Mouse (Mus musculus): ENCODE measurements around the gene Vapb. TPM values are rescaled to one million over a fixed set of nuclear protein-coding genes. Genes with fewer than 3 reads are reported as not detected.
"Not testable (repeated sequence)": the region's sequence is repeated elsewhere in the genome, so short reads cannot be mapped to it uniquely, and the experiment has no call there.

The Vapb gene
- polyA plus RNA-seq, 1 experiment from 2014 or later = 20.3 TPM

- no peak overlapping the region for H3K9ac ChIP-seq (replicated peaks; ENCODE audit: low read depth, low read length)
- WGBS = 54% methylated on average over 6 of the region's 6 CpGs
- H3K9me3 ChIP-seq (ENCODE audit: control insufficient read depth, low read length) = no peaks in the 10 kb centered on the region
- H3K4me3 ChIP-seq (replicated peaks; ENCODE audit: low read length) = no peak overlapping the region
- H3K36me3 ChIP-seq (ENCODE audit: control insufficient read depth, insufficient read depth) = no peaks in the 10 kb centered on the region
- no peak overlapping the region for H3K27ac ChIP-seq (ENCODE audit: low read length)
- no peaks in the 10 kb centered on the region for H3K27me3 ChIP-seq (replicated peaks; ENCODE audit: control insufficient read depth, insufficient read depth, low read length)
- H3K4me2 ChIP-seq (ENCODE audit: low read length) = no peak overlapping the region
- peak; percentile 59; the same call in 1 of the 2 replicates for ATAC-seq
- 0 out of 2 replicates have a peak, but pooled peaks cover 7% of the 10 kb centered on the region for H3K4me1 ChIP-seq (replicated peaks; ENCODE audit: control insufficient read depth, insufficient read depth, low read length)
These were observed 27.1 kb upstream of the Vapb start for GRCm38 (mm10) chr2:173710193-173710592.

DNA sequence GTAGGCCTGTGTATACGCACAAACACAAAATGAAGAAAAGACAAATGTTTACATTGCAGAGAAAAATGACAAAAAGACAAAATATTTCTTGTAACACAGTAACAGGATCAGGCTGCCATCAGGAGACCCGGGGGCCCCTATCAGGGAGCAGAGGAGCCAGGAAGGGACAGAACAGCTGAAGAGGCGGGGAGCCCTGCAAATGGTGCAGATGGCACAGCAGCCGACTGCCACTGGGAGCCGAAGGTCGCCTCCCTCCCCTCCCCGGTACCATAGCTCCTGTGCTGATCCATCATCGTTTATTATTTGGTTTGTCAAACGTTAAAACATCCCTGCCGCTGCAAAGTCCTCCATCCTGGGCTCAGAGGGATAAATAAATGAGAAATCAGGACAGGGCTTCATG, 24.7 kb upstream of the Vapb start:
- Histone ChIP-seq H3K4me2 (ENCODE audit: low read length) (no peak overlapping the region), H3K27me3 (replicated peaks; ENCODE audit: control insufficient read depth, insufficient read depth, low read length) (no peaks in the 10 kb centered on the region), H3K27ac (ENCODE audit: low read length) (no peak overlapping the region), H3K4me1 (replicated peaks; ENCODE audit: control insufficient read depth, insufficient read depth, low read length) (0 out of 2 replicates have a peak, but pooled peaks cover 7% of the 10 kb centered on the region), H3K4me3 (replicated peaks; ENCODE audit: low read length) (no peak overlapping the region), H3K9me3 (ENCODE audit: control insufficient read depth, low read length) (no peaks in the 10 kb centered on the region), H3K9ac (replicated peaks; ENCODE audit: low read depth, low read length) (no peak overlapping the region), H3K36me3 (ENCODE audit: control insufficient read depth, insufficient read depth) (no peaks in the 10 kb centered on the region)
- WGBS = 52% methylated on average over 10 of the region's 10 CpGs
- no peak for ATAC-seq

DNA sequence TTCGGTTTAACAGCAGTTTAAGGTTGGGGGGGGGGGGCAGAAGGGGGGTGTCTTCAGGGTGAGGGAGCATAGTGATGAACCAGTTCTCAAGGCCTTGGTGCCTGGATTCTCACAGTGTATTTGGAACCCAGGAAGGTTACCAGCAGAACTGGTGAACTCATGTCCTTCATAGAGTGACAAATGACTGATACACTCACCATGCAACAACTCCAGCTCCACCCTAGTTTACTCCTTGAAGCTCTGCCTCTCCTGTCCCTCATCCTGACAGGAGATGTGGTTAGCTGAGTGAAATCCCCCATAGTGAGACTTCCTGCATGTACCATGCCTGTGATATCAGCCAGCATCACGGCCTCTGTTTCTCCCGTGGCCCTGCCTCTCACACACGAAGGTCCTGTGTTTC, 24.1 kb upstream of the Vapb start:
- WGBS = 72% methylated on average over 4 of the region's 4 CpGs
- H3K36me3 ChIP-seq (ENCODE audit: control insufficient read depth, insufficient read depth) = no peaks in the 10 kb centered on the region
- no peak for ATAC-seq
- H3K4me3 ChIP-seq (replicated peaks; ENCODE audit: low read length) = no peak overlapping the region
- H3K9ac ChIP-seq (replicated peaks; ENCODE audit: low read depth, low read length) = no peak overlapping the region
- no peak overlapping the region for H3K27ac ChIP-seq (ENCODE audit: low read length)
- H3K27me3 ChIP-seq (replicated peaks; ENCODE audit: control insufficient read depth, insufficient read depth, low read length) = no peaks in the 10 kb centered on the region
- no peak overlapping the region for H3K4me2 ChIP-seq (ENCODE audit: low read length)
- H3K4me1 ChIP-seq (replicated peaks; ENCODE audit: control insufficient read depth, insufficient read depth, low read length) = 0 out of 2 replicates have a peak, but pooled peaks cover 7% of the 10 kb centered on the region
- H3K9me3 ChIP-seq (ENCODE audit: control insufficient read depth, low read length) = no peaks in the 10 kb centered on the region

- H3K4me3 ChIP-seq (replicated peaks; ENCODE audit: low read length) = no peak overlapping the region
- H3K27ac ChIP-seq (ENCODE audit: low read length) = no peak overlapping the region
- H3K9me3 ChIP-seq (ENCODE audit: control insufficient read depth, low read length) = no peaks in the 10 kb centered on the region
- H3K36me3 ChIP-seq (ENCODE audit: control insufficient read depth, insufficient read depth) = no peaks in the 10 kb centered on the region
- no peak for ATAC-seq
- H3K4me1 ChIP-seq (replicated peaks; ENCODE audit: control insufficient read depth, insufficient read depth, low read length) = 0 out of 2 replicates have a peak, but pooled peaks cover 5% of the 10 kb centered on the region
- no peaks in the 10 kb centered on the region for H3K27me3 ChIP-seq (replicated peaks; ENCODE audit: control insufficient read depth, insufficient read depth, low read length)
- no peak overlapping the region for H3K4me2 ChIP-seq (ENCODE audit: low read length)
- 39% methylated on average over 8 of the region's 8 CpGs for WGBS
- no peak overlapping the region for H3K9ac ChIP-seq (replicated peaks; ENCODE audit: low read depth, low read length)
These were observed 22.6 kb upstream of the Vapb start for GRCm38 (mm10) chr2:173714620-173715218.

GRCm38 (mm10) chr2:173716966-173717365, 20.3 kb upstream of the Vapb start:
- Histone ChIP-seq H3K4me1 (replicated peaks; ENCODE audit: control insufficient read depth, insufficient read depth, low read length) (0 out of 2 replicates have a peak, but pooled peaks cover 2% of the 10 kb centered on the region), H3K27ac (ENCODE audit: low read length) (no peak overlapping the region), H3K36me3 (ENCODE audit: control insufficient read depth, insufficient read depth) (no peaks in the 10 kb centered on the region), H3K4me2 (ENCODE audit: low read length) (no peak overlapping the region), H3K9me3 (ENCODE audit: control insufficient read depth, low read length) (no peaks in the 10 kb centered on the region), H3K27me3 (replicated peaks; ENCODE audit: control insufficient read depth, insufficient read depth, low read length) (no peaks in the 10 kb centered on the region), H3K4me3 (replicated peaks; ENCODE audit: low read length) (no peak overlapping the region), H3K9ac (replicated peaks; ENCODE audit: low read depth, low read length) (no peak overlapping the region)
- 80% methylated on average over 5 of the region's 5 CpGs for WGBS
- ATAC-seq = no peak

GRCm38 (mm10) chr2:173719115-173719514, 18.2 kb upstream of the Vapb start, which contains the start of gene 1700010B08Rik:
1700010B08Rik (plus strand) TSS chr2:173719415.
- H3K4me2 ChIP-seq (ENCODE audit: low read length); H3K9ac ChIP-seq (replicated peaks; ENCODE audit: low read depth, low read length); ATAC-seq; H3K4me3 ChIP-seq (replicated peaks; ENCODE audit: low read length); H3K27ac ChIP-seq (ENCODE audit: low read length); H3K27me3 ChIP-seq (replicated peaks; ENCODE audit: control insufficient read depth, insufficient read depth, low read length); H3K36me3 ChIP-seq (ENCODE audit: control insufficient read depth, insufficient read depth); H3K9me3 ChIP-seq (ENCODE audit: control insufficient read depth, low read length); H3K4me1 ChIP-seq (replicated peaks; ENCODE audit: control insufficient read depth, insufficient read depth, low read length): not testable (repeated sequence)
- WGBS = 90% methylated on average over 5 of the region's 7 CpGs

DNA sequence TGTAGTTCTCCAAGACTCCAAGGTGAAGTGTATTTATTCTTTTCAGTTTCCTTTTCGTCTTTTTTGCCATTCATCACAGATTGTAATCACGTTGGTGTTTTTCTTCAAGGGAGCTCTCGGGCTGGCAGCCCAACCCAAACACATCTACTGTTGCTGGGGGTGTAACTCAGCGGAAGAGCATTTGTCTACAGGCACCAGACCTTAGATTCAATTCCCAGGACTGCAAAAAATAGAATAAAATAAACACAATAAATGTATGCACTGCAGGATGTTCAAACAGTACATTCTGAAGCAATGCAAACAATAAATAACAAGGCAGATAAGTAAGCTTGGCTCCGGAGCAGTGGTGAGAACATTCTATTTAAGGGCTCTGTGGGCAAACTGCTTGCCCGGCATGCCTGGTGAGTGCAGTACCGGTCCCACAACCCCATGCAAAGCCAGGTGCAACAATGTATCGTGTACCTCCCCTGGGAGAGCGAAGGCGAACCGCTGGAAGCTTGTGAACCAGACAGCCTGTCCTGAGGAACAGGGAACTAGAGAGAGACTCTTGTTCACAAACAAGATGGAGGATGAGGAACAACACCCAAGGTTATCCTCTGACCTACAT, 15.0 kb upstream of the Vapb start:
- no peaks in the 10 kb centered on the region for H3K9me3 ChIP-seq (ENCODE audit: control insufficient read depth, low read length)
- no peaks in the 10 kb centered on the region for H3K36me3 ChIP-seq (ENCODE audit: control insufficient read depth, insufficient read depth)
- H3K4me2 ChIP-seq (ENCODE audit: low read length) = no peak overlapping the region
- no peak overlapping the region for H3K4me3 ChIP-seq (replicated peaks; ENCODE audit: low read length)
- H3K9ac ChIP-seq (replicated peaks; ENCODE audit: low read depth, low read length) = no peak overlapping the region
- no peak overlapping the region for H3K27ac ChIP-seq (ENCODE audit: low read length)
- ATAC-seq = no peak
- H3K4me1 ChIP-seq (replicated peaks; ENCODE audit: control insufficient read depth, insufficient read depth, low read length) = no peaks in the 10 kb centered on the region
- WGBS = 79% methylated on average over 11 of the region's 11 CpGs
- no peaks in the 10 kb centered on the region for H3K27me3 ChIP-seq (replicated peaks; ENCODE audit: control insufficient read depth, insufficient read depth, low read length)

GRCm38 (mm10) chr2:173724382-173724781, 12.9 kb upstream of the Vapb start:
- H3K4me3 ChIP-seq (replicated peaks; ENCODE audit: low read length) = no peak overlapping the region
- no peaks in the 10 kb centered on the region for H3K27me3 ChIP-seq (replicated peaks; ENCODE audit: control insufficient read depth, insufficient read depth, low read length)
- H3K9ac ChIP-seq (replicated peaks; ENCODE audit: low read depth, low read length) = no peak overlapping the region
- no peak overlapping the region for H3K27ac ChIP-seq (ENCODE audit: low read length)
- no peaks in the 10 kb centered on the region for H3K4me1 ChIP-seq (replicated peaks; ENCODE audit: control insufficient read depth, insufficient read depth, low read length)
- H3K4me2 ChIP-seq (ENCODE audit: low read length) = no peak overlapping the region
- 50% methylated on average over 14 of the region's 14 CpGs for WGBS
- no peak for ATAC-seq
- no peaks in the 10 kb centered on the region for H3K36me3 ChIP-seq (ENCODE audit: control insufficient read depth, insufficient read depth)
- no peaks in the 10 kb centered on the region for H3K9me3 ChIP-seq (ENCODE audit: control insufficient read depth, low read length)

DNA sequence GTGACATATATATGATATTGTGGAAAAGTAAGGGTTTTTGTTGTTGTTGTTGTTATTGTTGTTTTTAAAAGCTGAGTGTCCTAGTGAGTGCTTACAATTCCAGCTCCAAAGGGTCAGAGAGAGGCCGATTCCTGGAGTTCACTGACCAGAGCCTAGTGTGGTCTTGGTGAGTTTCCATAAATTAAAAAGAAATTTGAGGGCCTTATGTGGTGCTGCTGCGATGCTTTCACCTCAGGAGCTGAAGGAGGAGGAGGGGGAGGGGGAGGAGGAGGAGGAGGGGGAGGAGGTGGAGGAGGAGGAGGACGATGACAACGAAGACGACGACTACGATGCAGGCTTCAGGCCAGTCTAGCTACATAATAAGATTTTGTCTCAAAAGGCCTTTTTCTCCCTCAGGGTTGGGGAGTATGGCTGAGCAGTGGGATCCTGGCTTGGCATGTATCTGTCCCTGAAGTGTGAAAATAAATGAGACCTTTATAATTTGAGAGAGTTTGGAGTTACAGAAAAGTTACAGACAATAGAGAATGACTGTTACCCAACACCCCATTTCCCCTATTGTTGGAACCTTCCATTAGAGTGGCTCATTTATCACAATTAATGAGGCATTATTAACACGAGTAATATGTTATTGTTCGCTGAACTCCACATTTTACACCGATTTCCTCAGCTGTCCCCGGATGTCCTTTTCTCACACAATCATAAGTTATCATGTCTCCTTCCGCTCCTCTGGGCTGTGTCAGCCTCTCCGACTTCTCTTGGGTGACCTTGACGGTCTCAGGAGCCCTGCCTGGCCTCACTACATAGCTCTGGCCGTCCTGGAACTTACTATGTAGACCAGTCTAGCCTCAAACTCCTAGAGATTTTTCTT, 12.1 kb upstream of the Vapb start:
- no peak for ATAC-seq
- Histone ChIP-seq H3K27me3 (replicated peaks; ENCODE audit: control insufficient read depth, insufficient read depth, low read length) (no peaks in the 10 kb centered on the region), H3K9ac (replicated peaks; ENCODE audit: low read depth, low read length) (no peak overlapping the region), H3K27ac (ENCODE audit: low read length) (no peak overlapping the region), H3K36me3 (ENCODE audit: control insufficient read depth, insufficient read depth) (no peaks in the 10 kb centered on the region), H3K9me3 (ENCODE audit: control insufficient read depth, low read length) (no peaks in the 10 kb centered on the region), H3K4me2 (ENCODE audit: low read length) (no peak overlapping the region), H3K4me3 (replicated peaks; ENCODE audit: low read length) (no peak overlapping the region), H3K4me1 (replicated peaks; ENCODE audit: control insufficient read depth, insufficient read depth, low read length) (peaks cover 3% of the 10 kb centered on the region)
- 53% methylated on average over 15 of the region's 15 CpGs for WGBS

All from forebrain, embryonic 16.5 days (tissue).